Mouse (Mus musculus) small intestine, adult 2 months (tissue): Measurements from ENCODE around the gene Cpm. TPM values are rescaled to one million over a fixed set of nuclear protein-coding genes. Genes with fewer than 3 reads are reported as not detected.

Experiments used
- H3K27ac ChIP-seq: fragments of 200-500 bp; 2 replicates; pipeline ENCODE4 v1.5.1; 2012; ENCODE audit warnings: low read depth, low read length, control low read depth, inconsistent platforms; ENCODE audit not compliant: insufficient read depth
- H3K27me3 ChIP-seq: fragments of 200-500 bp; 2 replicates; pipeline ENCODE4 v1.6.1; 2012; ENCODE audit warnings: mild to moderate bottlenecking, moderate library complexity, low read length, inconsistent platforms; ENCODE audit not compliant: control insufficient read depth, insufficient read depth
- H3K36me3 ChIP-seq: fragments of 200-500 bp; 2 replicates; pipeline ENCODE4 v1.6.1; 2012; ENCODE audit warnings: mild to moderate bottlenecking, low read length, control low read depth, inconsistent platforms; ENCODE audit not compliant: control insufficient read depth, insufficient read depth
- H3K4me1 ChIP-seq: fragments of 200-500 bp; 2 replicates; pipeline ENCODE4 v1.6.1; 2012; ENCODE audit warnings: low read length, inconsistent platforms, mixed read lengths; ENCODE audit not compliant: control insufficient read depth, insufficient read depth, insufficient read length
- H3K4me3 ChIP-seq: fragments of 200-500 bp; 2 replicates; pipeline ENCODE4 v1.5.1; 2012; ENCODE audit warnings: low read depth, mild to moderate bottlenecking, control low read depth, inconsistent platforms, low read length, moderate library complexity
- CTCF ChIP-seq: fragments of 200-500 bp; IDR thresholded peaks from 2 replicates; pipeline ENCODE4 v1.5.1; 2012; ENCODE audit warnings: low read depth, mild to moderate bottlenecking, control low read depth, inconsistent platforms, low read length, moderate library complexity, mixed read lengths; ENCODE audit not compliant: insufficient replicate concordance, insufficient read length; ENCODE audit errors: extremely low read depth
- POLR2A ChIP-seq: fragments of 200-500 bp; IDR thresholded peaks from 2 replicates; pipeline ENCODE4 v1.6.1; 2012; ENCODE audit warnings: low read depth, mild to moderate bottlenecking, control low read depth, inconsistent platforms, low read length, moderate library complexity
- WGBS: fragments of 180-500 bp; shearing (Covaris S2); methylation state at CpG from one replicate; pipeline ENCODE4 v1.1.7; 2018; 5-methylcytosine and 5-hydroxymethylcytosine counted together
- polyA plus RNA-seq: library from polyadenylated mRNA; depleted of rRNA; stranded (reverse); fragments of >200 nt; gene quantifications from 2 replicates; pipeline ENCODE4 v1.2.3, GENCODE M21; 2012

The Cpm gene
- polyA plus RNA-seq, 1 experiment: 13.8 TPM

GRCm38 (mm10) chr10:117706440-117706839 lies 77.1 kb downstream of the Cpm start:
- Histone ChIP-seq H3K4me3 (no peak overlapping the region), H3K36me3 (peaks cover 44% of the 10 kb centered on the region), H3K4me1 (peaks cover 4% of the 10 kb centered on the region; the same call in 1 of the 2 replicates), H3K27me3 (no peaks in the 10 kb centered on the region), H3K27ac (no peak overlapping the region)
- TF ChIP-seq CTCF: no peak
- TF ChIP-seq POLR2A: no peak
- 79% methylated on average over 6 of the region's 6 CpGs for WGBS

DNA sequence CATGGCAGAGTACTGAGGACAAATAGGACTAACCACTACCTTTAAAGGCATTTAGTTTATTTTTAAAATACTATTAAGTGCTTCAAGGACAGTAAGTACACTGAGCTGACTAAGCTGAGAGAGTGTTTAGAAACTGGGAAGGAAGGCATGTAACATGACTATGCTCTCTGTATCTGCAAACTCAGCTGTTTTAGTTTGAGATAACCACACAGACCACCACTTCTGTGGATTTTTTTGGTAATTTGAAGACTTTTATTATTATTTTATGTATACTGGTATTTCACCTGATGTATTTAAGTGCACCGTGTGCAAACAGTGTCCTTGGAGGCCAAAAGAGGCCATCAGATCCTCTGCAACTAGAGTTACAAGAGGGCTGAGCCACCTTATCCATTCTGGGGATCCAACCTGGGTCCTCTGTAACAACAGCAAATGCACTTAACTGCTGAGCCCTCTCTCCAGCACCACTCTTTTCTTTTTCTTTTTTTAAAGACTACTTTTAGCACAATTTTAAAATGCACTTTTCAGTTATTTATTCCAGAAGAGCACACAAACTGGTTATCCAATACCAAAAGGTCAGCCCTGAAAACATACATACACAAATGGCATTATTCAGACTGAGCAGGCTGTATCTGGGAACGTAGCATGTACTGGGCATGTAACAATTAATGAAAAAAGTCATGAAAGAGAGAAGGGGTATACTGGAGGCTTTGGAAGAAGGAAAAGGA lies 78.0 kb downstream of the Cpm start:
- H3K27ac ChIP-seq: no peak overlapping the region
- no peak for TF ChIP-seq POLR2A
- TF ChIP-seq CTCF: no peak
- peaks cover 37% of the 10 kb centered on the region for H3K36me3 ChIP-seq
- WGBS: 89% methylated on average over 2 of the region's 2 CpGs
- no peaks in the 10 kb centered on the region for H3K27me3 ChIP-seq
- H3K4me3 ChIP-seq: no peak overlapping the region
- peaks cover 4% of the 10 kb centered on the region; the same call in 1 of the 2 replicates for H3K4me1 ChIP-seq

DNA sequence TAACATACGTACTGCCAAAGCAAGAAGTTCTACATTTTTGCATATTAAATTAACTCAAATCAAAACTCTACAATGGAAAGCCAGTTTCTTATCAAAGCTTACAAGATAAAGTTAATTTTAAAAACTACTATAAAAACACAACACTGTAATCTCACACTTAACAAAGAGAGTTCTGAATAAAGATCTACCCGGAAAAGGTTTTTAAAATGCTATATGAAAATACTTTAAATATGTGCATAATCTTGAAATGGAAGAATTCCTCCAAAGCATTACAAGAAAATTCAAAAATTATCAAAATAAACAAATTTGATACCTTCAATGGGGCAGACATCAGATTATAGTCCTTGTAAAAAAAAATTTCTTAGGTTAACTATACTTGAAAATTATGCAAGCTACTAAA lies 79.1 kb downstream of the Cpm start:
- no peak overlapping the region for H3K4me3 ChIP-seq
- H3K4me1 ChIP-seq: peaks cover 7% of the 10 kb centered on the region; the same call in 1 of the 2 replicates
- no peaks in the 10 kb centered on the region for H3K27me3 ChIP-seq
- H3K27ac ChIP-seq: no peak overlapping the region
- peaks cover 31% of the 10 kb centered on the region for H3K36me3 ChIP-seq
- WGBS: 94% methylated on average over 2 of the region's 2 CpGs
- TF ChIP-seq CTCF (no peak), POLR2A (no peak)

DNA sequence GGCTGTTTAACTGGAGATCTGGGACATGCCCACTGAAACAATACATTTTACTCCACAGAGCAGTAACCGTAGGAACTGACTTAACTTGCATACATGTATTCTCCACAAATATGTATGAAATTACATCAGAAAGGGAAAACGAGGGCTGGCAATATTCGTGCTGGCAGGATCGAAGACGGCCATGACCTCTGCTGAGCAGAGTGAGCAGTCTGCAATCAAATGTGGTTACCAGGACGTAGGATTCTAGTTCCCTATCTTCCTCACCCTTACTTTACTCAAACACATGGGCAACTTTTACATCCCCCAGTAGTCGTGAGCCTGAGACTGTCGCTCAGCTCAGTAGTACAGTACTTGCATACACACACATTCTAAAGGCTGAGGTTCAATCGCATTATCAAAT lies 79.6 kb downstream of the Cpm start:
- peaks cover 7% of the 10 kb centered on the region; the same call in 1 of the 2 replicates for H3K4me1 ChIP-seq
- TF ChIP-seq POLR2A (no peak), CTCF (no peak)
- H3K27ac ChIP-seq: no peak overlapping the region
- H3K27me3 ChIP-seq: no peaks in the 10 kb centered on the region
- H3K36me3 ChIP-seq: peaks cover 27% of the 10 kb centered on the region
- peak overlapping the region; percentile 14; the same call in 1 of the 2 replicates for H3K4me3 ChIP-seq
- 66% methylated on average over 9 of the region's 9 CpGs for WGBS

DNA sequence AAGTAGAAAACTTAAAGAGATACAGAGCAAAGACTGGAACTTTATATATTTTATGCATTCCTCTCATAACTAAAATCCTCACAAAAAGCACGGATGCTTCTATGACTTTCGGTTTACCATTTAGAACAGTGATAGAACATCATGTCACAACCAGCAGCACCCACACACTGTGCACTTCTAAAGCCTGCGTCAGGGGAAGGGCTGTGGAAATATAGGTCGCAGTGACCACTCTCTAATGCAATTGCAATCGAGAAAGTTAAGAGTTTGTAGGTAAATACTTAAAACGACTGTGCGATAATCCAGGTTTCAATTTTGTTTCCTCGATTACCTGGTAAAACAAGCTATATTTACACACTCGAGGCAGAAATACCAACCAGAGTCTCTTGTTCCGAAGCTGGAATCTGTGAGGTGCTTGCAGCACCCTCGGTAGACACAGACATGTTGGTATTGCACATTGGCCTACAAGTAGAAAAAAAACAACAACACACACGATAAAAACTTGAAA lies 80.1 kb downstream of the Cpm start:
- peak overlapping the region; percentile 65 for H3K27ac ChIP-seq
- peaks cover 7% of the 10 kb centered on the region; the same call in 1 of the 2 replicates for H3K4me1 ChIP-seq
- peak overlapping the region; percentile 100 for H3K4me3 ChIP-seq
- no peak for TF ChIP-seq POLR2A
- TF ChIP-seq CTCF: no peak
- H3K36me3 ChIP-seq: peaks cover 23% of the 10 kb centered on the region
- no peaks in the 10 kb centered on the region for H3K27me3 ChIP-seq
- WGBS: 7% methylated on average over 12 of the region's 12 CpGs

DNA sequence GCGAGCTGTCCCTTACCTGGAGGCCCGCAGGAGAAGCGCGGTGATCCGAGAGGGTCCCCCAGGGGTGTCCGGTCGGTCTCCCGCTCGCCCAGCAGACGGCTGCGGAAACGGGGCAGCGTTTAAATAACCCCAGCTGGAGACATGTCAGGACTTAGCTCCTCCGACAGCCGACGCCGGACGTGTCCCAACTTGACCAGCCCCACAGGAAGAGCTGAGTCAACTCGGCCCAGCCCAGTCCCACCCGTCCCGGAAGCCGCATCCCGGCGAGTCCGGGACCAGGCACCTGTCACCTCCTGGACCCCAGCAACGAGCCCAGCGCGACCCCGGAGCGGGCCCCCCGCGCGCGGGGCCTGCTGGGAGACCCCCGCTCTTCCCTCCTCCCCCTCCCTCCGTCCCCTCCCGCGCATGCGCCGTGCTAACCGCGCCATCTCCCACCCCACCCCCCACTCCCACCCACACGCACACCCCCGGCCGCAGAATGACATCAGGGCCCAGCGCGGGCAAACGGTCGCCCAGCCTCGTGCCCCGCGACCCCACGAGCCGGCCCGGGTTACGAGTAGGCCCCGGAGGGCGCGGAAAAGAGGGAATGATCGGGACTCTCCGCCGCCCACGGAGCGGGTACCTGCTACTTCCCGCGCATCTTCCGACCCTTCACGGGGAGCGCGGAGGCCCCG lies 80.8 kb downstream of the Cpm start:
- peaks cover 18% of the 10 kb centered on the region for H3K36me3 ChIP-seq
- under 1% methylated on average over 68 of the region's 71 CpGs for WGBS
- no peaks in the 10 kb centered on the region for H3K27me3 ChIP-seq
- peak overlapping the region; percentile 98 for H3K27ac ChIP-seq
- TF ChIP-seq POLR2A (peak; percentile 26; the same call in 1 of the 2 replicates), CTCF (no peak)
- peak overlapping the region; percentile 100 for H3K4me3 ChIP-seq
- peaks cover 7% of the 10 kb centered on the region; the same call in 1 of the 2 replicates for H3K4me1 ChIP-seq

DNA sequence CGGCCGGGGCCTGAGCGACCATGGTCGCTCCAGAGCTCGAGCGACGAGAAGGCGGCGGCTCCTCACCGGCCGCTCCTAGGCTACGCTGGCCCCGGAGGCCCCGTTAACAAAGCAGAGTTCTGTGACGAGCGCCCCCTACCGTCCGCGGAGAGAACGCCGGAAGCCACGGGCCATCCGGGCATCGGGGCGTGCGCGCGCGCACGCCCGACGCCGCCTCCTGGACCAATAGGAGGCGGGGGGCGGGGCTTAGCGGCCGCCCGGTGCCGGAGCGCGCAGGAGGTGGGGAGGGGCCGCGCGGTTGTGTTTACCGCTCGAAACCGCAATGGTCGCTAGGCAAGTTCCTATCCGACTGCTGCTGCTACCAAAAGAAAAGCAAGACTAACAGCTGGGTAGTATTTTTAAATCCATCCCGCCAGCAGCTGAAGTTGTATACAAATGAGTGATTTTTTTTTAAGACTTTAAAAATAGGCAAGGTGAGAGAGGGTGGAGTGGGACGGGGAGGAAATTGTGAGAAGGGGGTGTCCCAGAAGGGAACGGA lies 81.4 kb downstream of the Cpm start, which contains the start of gene Mdm2:
TSS of gene Mdm2 (minus strand) at position 155 of the 538 bp plus-strand sequence.
- peak within 1 kb of the TSS; percentile 98 for H3K27ac ChIP-seq
- H3K4me1 ChIP-seq: peaks cover 7% of the 10 kb centered on the region; the same call in 1 of the 2 replicates
- H3K27me3 ChIP-seq: no peaks in the 10 kb centered on the region
- H3K36me3 ChIP-seq: peaks cover 12% of the 10 kb centered on the region
- under 1% methylated on average over 52 of the region's 52 CpGs for WGBS
- H3K4me3 ChIP-seq: peak within 1 kb of the TSS; percentile 100
- peak; percentile 94 for TF ChIP-seq POLR2A
- peak; percentile 81 for TF ChIP-seq CTCF
